Mouse (Mus musculus) forebrain, embryonic 16.5 days (tissue): ENCODE measurements around the gene Lipe. TPM values are rescaled to one million over a fixed set of nuclear protein-coding genes. Genes with fewer than 3 reads are reported as not detected.
"Not testable (repeated sequence)": the region's sequence is repeated elsewhere in the genome, so short reads cannot be mapped to it uniquely, and the experiment has no call there.

Experiments
- ATAC-seq: fragments of 200-750 bp; cut with Nextera tagmentation; 2 replicates; pipeline ENCODE4 v1.8.0; 2017; ENCODE audit warnings: mild to moderate bottlenecking, moderate library complexity
- H3K27ac ChIP-seq: fragments of 300-500 bp; sonication (generic); 2 replicates; pipeline ENCODE4 v1.5.1; 2014; ENCODE audit warnings: low read length, control low read depth
- H3K27me3 ChIP-seq: fragments of 300-500 bp; sonication (generic); replicated peaks from 2 replicates; pipeline ENCODE4 v1.6.1; 2014; ENCODE audit warnings: low read length; ENCODE audit not compliant: control insufficient read depth, insufficient read depth
- H3K36me3 ChIP-seq: fragments of 300-500 bp; sonication (generic); 2 replicates; pipeline ENCODE4 v1.6.1; 2014; ENCODE audit not compliant: control insufficient read depth, insufficient read depth
- H3K4me1 ChIP-seq: fragments of 300-500 bp; sonication (generic); replicated peaks from 2 replicates; pipeline ENCODE4 v1.6.1; 2014; ENCODE audit warnings: low read length; ENCODE audit not compliant: control insufficient read depth, insufficient read depth
- H3K4me2 ChIP-seq: fragments of 300-500 bp; sonication (generic); 2 replicates; pipeline ENCODE4 v1.6.1; 2014; ENCODE audit warnings: mild to moderate bottlenecking, low read length, control low read depth
- H3K4me3 ChIP-seq: fragments of 300-500 bp; sonication (generic); replicated peaks from 2 replicates; pipeline ENCODE4 v1.5.1; 2014; ENCODE audit warnings: mild to moderate bottlenecking, low read length, control low read depth
- H3K9ac ChIP-seq: fragments of 300-500 bp; sonication (generic); replicated peaks from 2 replicates; pipeline ENCODE4 v1.6.1; 2014; ENCODE audit warnings: low read depth, low read length, control low read depth
- H3K9me3 ChIP-seq: fragments of 300-500 bp; sonication (generic); 2 replicates; pipeline ENCODE4 v1.6.1; 2016; ENCODE audit warnings: low read length; ENCODE audit not compliant: control insufficient read depth
- WGBS: fragments of 180-500 bp; shearing (Covaris S2); extraction: QIAGEN DNeasy Blood & Tissue Kit; methylation state at CpG from one replicate; pipeline ENCODE4 v1.1.7; 2014; 5-methylcytosine and 5-hydroxymethylcytosine counted together
- polyA plus RNA-seq: library from polyadenylated mRNA; unstranded; fragments of >200 nt; fragmentation: Nextera tagmentation; extraction: Ambion mirVana; gene quantifications from 2 replicates; pipeline ENCODE4 v1.2.1, GENCODE M21; 2015

Gene Lipe
- polyA plus RNA-seq, 1 experiment from 2014 or later: 18.5 TPM

- Histone ChIP-seq H3K4me2 (no peak overlapping the region), H3K9ac (no peak overlapping the region), H3K27me3 (no peaks in the 10 kb centered on the region), H3K9me3 (no peaks in the 10 kb centered on the region), H3K4me3 (no peak overlapping the region), H3K36me3 (no peaks in the 10 kb centered on the region), H3K4me1 (peaks cover 6% of the 10 kb centered on the region; the same call in 1 of the 2 replicates), H3K27ac (no peak overlapping the region)
- no peak for ATAC-seq
- 87% methylated on average over 9 of the region's 9 CpGs for WGBS
These were observed 35.5 kb upstream of the Lipe start for GRCm38 (mm10) chr7:25433781-25434560.

GRCm38 (mm10) chr7:25433007-25433541, 34.6 kb upstream of the Lipe start:
- H3K9me3 ChIP-seq: no peaks in the 10 kb centered on the region
- 7% methylated on average over 5 of the region's 5 CpGs for WGBS
- H3K27ac ChIP-seq: no peak overlapping the region
- H3K4me2 ChIP-seq: no peak overlapping the region
- no peaks in the 10 kb centered on the region for H3K27me3 ChIP-seq
- peaks cover 6% of the 10 kb centered on the region; the same call in 1 of the 2 replicates for H3K4me1 ChIP-seq
- H3K4me3 ChIP-seq: no peak overlapping the region
- no peak for ATAC-seq
- no peak overlapping the region for H3K9ac ChIP-seq
- H3K36me3 ChIP-seq: no peaks in the 10 kb centered on the region

- no peaks in the 10 kb centered on the region for H3K36me3 ChIP-seq
- peaks cover 6% of the 10 kb centered on the region; the same call in 1 of the 2 replicates for H3K4me1 ChIP-seq
- no peak overlapping the region for H3K4me3 ChIP-seq
- H3K9me3 ChIP-seq: no peaks in the 10 kb centered on the region
- ATAC-seq: no peak
- 89% methylated on average over 6 of the region's 6 CpGs for WGBS
- no peaks in the 10 kb centered on the region for H3K27me3 ChIP-seq
- H3K4me2 ChIP-seq: no peak overlapping the region
- no peak overlapping the region for H3K9ac ChIP-seq
- no peak overlapping the region for H3K27ac ChIP-seq
These were observed 33.9 kb upstream of the Lipe start for GRCm38 (mm10) chr7:25432381-25432780.

GRCm38 (mm10) chr7:25429886-25430784, 31.6 kb upstream of the Lipe start:
- Histone ChIP-seq H3K27ac (no peak overlapping the region), H3K4me1 (peaks cover 6% of the 10 kb centered on the region; the same call in 1 of the 2 replicates), H3K9me3 (no peaks in the 10 kb centered on the region), H3K4me2 (no peak overlapping the region), H3K36me3 (no peaks in the 10 kb centered on the region), H3K4me3 (no peak overlapping the region), H3K9ac (no peak overlapping the region), H3K27me3 (no peaks in the 10 kb centered on the region)
- 85% methylated on average over 4 of the region's 4 CpGs for WGBS
- ATAC-seq: no peak

- Histone ChIP-seq H3K9ac (no peak overlapping the region), H3K36me3 (no peaks in the 10 kb centered on the region), H3K4me2 (no peak overlapping the region), H3K4me1 (peaks cover 5% of the 10 kb centered on the region; the same call in 1 of the 2 replicates), H3K27me3 (no peaks in the 10 kb centered on the region), H3K9me3 (no peaks in the 10 kb centered on the region), H3K27ac (no peak overlapping the region), H3K4me3 (no peak overlapping the region)
- 89% methylated on average over 3 of the region's 3 CpGs for WGBS
- no peak for ATAC-seq
These were observed 29.8 kb upstream of the Lipe start for GRCm38 (mm10) chr7:25428321-25428720.

GRCm38 (mm10) chr7:25427144-25427543, 28.6 kb upstream of the Lipe start:
- H3K36me3 ChIP-seq: no peaks in the 10 kb centered on the region
- H3K4me3 ChIP-seq: no peak overlapping the region
- no peak for ATAC-seq
- H3K27ac ChIP-seq: no peak overlapping the region
- H3K27me3 ChIP-seq: no peaks in the 10 kb centered on the region
- no peak overlapping the region for H3K4me2 ChIP-seq
- H3K9ac ChIP-seq: no peak overlapping the region
- WGBS: 83% methylated on average over 5 of the region's 5 CpGs
- no peaks in the 10 kb centered on the region for H3K9me3 ChIP-seq
- H3K4me1 ChIP-seq: no peaks in the 10 kb centered on the region

GRCm38 (mm10) chr7:25426380-25426779, 27.9 kb upstream of the Lipe start:
- H3K36me3 ChIP-seq, ATAC-seq, H3K4me2 ChIP-seq, H3K27ac ChIP-seq, H3K27me3 ChIP-seq, H3K4me1 ChIP-seq, H3K9me3 ChIP-seq, H3K9ac ChIP-seq, H3K4me3 ChIP-seq: not testable (repeated sequence)
- WGBS: 91% methylated on average over 4 of the region's 4 CpGs

- 39% methylated on average over 4 of the region's 4 CpGs for WGBS
- peak; percentile 49 for ATAC-seq
- H3K36me3 ChIP-seq: no peaks in the 10 kb centered on the region
These were observed 25.9 kb upstream of the Lipe start for GRCm38 (mm10) chr7:25424429-25424828.

GRCm38 (mm10) chr7:25422286-25422841, 23.9 kb upstream of the Lipe start:
- Histone ChIP-seq H3K27me3 (no peaks in the 10 kb centered on the region), H3K4me3 (no peak overlapping the region), H3K36me3 (no peaks in the 10 kb centered on the region), H3K4me1 (no peaks in the 10 kb centered on the region), H3K27ac (no peak overlapping the region), H3K9me3 (no peaks in the 10 kb centered on the region), H3K9ac (no peak overlapping the region), H3K4me2 (no peak overlapping the region)
- ATAC-seq: no peak
- 69% methylated on average over 16 of the region's 16 CpGs for WGBS

More at GRCm38 (mm10) chr7:25424429-25424828, 25.9 kb upstream of the Lipe start:
- no peaks in the 10 kb centered on the region for H3K27me3 ChIP-seq
- H3K4me2 ChIP-seq: no peak overlapping the region
- no peak overlapping the region for H3K27ac ChIP-seq
- H3K9ac ChIP-seq: no peak overlapping the region
- H3K4me1 ChIP-seq: no peaks in the 10 kb centered on the region
- no peak overlapping the region for H3K4me3 ChIP-seq
- no peaks in the 10 kb centered on the region for H3K9me3 ChIP-seq
